Mouse (Mus musculus) inflammation-experienced regulatory T-cells, adult 6 months (primary cell): ENCODE measurements around the gene Tef. TPM values are rescaled to one million over a fixed set of nuclear protein-coding genes. Genes with fewer than 3 reads are reported as not detected.
A peak's percentile ranks its signal among the peaks of the same experiment; 100 is the strongest.

Source experiments
- ATAC-seq: one replicate; pipeline ENCODE4 v1.8.0; 2017
- polyA plus RNA-seq, 3 experiments: library from polyadenylated mRNA; unstranded; fragments of 100-300 nt; shearing (Covaris generic); gene quantifications; one replicate each; pipeline ENCODE4 v1.2.1; 2017

Gene Tef
- polyA plus RNA-seq, 3 experiments from 2014 or later, result 2.3 to 14.0 (median 8.8) TPM

DNA sequence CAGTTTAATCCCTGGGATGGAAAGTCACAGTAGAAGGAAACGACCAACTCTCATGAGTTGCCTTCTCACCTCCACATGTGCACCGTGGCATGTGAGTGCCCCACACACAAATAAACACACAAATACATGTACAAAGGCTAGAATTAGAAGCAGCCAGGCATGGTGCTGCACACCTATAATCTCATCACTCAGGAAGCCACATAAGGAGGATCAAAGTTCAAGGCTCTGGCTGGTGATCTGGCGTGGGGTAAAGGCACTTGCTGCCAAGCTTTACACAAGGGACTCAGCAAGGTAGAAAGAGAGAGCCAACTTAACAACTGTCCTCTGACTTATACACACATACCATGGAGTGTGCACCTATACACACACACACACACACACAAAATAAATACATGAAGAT, 1.8 kb upstream of the Tef start:
- ATAC-seq, result no peak

DNA sequence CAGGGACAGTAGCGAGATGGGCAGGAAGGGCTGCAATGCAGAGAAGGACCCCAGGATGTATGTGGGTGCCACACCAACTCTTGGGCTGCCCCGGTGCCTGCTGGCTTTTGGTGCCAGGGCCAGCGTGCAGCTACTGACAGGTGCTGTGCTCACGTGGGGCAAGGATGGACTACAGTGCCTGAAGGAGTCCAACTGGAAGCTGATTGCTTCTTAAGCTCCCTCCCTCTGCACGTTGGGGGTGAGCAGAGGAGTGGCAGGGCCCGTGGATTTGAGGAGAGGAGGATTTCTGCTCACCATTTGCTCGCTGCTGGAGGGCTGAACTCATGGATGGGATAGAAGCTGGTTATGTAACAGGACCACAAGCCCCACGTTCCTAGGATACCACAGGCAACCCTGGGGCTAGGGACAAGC, 725 bp downstream of the Tef start:
- peak; percentile 9 for ATAC-seq

DNA sequence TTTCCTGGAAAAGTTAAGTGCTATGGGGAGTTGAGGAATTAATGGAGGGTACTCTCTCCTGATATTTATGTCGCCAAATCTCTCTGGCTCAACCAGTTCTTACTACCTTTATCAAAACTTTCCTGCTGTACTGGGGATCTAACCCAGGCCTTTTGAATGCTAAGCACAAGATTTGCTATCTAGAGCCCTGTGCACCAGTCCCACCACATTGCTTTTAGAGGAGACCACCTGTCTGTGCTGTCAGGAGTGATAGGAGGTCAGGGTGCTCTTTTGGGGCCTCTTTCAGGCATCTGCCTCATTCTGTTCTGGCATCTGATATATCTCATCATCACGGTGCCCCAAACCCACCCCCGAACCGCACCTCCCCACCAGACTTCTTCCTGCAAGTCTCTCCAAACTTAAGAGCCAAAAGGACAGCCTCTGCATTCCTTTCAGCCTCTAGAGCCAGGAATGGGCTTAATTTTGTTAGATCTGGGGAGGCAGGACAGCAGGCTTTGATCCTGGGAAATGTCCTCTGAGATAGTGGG, 1.3 kb downstream of the Tef start:
- no peak for ATAC-seq

DNA sequence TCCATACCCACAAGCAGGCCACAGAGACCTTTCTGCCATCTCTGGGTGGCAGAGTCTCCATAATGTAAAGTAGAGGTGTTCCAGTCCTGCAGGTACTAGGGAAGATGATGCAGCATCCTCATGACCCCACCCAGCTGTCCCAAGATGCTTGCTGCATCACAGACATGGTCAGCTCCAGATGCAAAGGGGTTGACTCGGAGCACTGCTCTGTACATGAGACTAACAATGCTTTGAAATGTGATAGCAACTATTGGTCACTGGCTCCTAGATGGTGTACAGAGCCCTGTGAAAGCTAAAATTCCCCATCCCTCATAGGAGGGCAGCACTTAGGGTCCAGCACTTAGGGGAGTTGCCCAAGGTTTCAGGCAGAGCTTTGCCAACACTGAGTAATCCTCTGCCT, 2.0 kb downstream of the Tef start:
- ATAC-seq, result no peak

DNA sequence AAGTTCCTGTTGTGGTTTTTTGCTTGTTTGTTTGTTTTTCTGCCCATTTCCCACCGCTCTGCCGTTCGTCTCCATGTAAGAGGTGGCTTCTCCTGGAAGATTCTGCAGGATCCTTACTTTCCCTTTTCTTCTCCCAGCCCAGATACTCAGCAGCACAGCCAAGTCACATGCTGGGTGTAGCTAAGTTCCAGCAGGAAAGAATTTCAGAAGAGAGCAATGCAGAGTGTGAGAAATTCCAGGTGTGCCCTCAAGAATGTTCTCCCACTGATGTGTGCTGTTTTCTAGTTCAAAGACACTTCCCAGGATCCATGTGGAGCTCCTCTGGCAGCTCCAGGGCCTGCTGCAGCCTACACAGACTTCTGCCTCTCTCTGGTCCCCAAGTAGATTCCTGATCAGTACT, 2.7 kb downstream of the Tef start:
- no peak for ATAC-seq

DNA sequence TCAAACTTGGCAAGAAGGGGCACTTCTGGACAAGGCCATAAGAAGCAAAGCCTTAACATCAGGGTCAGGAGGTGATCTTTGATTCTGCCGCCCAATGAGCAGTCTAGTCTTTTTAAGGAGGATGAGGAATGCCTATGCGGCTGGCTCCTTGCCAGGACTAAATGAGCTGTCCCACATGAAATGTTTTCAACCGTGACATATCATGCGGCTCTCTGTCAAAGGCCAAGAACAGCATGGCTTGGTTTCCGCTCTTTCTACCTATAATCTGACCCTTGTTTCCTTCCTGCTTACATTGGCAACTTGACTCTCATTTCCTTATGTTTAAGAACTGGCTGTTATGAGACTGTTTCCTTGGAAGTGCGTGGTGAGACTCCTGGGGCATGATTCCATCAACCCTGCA, 3.4 kb downstream of the Tef start:
- no peak for ATAC-seq

DNA sequence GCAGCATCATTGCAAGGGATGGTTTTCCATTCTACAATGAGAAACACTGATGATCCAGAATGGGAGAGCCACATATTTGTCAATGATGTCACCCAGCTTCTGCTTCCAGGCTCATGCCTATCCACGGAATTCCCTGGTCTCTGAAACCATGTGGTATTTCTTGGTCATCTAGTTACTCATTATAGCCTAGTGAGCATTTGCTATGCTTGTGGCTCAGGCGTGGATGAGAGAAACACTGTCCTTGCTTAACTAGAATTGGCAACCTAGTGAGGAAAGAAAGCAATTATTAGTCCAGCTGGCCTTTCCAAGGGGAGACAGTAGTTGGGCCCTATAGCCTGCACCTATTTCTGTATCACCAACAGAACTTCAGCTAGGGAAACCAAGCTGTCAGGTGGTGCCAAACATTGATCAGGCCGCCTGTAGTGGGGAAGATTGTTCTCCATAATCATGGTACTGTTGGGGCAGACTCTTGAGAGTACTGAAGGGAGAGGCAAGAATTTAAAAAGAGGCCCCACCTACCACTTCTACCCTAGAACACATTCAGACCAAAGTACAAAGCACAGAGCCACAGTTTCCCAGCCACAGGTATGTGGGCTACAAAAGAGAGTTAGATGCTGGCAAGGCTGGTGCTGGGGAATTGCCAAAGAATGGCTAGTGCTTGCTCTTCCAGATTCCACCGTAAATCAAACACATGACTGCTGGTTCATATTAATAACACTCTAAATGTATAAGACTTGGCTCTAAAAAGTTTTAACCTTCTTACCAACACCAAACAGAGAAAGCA, 4.6 kb downstream of the Tef start:
- no peak for ATAC-seq

DNA sequence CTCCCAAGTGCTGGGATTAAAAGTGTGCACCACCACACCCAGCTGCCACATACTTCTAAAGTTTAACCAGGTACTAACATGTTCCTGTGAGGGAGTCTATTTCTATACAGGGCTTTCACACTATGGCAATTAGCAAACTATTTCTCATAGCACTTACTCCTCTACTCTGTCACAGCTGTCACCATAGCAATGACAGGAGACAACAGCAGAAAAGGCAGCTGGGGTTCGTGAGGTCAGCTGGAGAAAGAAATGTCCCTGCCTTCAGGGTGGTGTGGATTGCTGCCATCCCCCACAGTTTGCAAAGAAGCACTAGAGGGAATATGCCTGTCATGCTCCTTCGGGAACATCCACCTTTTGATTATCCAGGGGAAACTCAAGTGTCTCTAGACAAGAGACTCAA, 6.6 kb downstream of the Tef start:
- ATAC-seq, result no peak

DNA sequence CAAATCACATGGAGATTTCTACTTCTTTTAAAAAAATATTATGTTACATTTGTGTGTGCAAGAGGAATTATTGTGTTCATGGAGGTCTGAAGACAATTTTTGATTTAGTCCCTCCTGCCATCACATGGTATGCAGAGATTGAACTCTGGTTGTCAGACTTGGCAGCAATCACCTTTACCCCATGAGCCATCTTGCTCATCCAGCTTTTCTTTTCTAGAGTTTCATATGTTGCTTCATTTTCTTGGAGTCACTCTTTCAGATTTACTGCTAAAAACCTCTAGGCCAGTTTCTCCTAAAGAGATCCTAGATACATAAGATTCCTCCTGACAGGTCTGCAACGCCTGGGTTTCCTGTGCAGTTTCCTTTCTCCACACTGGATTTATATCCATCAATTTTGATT, 7.3 kb downstream of the Tef start:
- no peak for ATAC-seq

DNA sequence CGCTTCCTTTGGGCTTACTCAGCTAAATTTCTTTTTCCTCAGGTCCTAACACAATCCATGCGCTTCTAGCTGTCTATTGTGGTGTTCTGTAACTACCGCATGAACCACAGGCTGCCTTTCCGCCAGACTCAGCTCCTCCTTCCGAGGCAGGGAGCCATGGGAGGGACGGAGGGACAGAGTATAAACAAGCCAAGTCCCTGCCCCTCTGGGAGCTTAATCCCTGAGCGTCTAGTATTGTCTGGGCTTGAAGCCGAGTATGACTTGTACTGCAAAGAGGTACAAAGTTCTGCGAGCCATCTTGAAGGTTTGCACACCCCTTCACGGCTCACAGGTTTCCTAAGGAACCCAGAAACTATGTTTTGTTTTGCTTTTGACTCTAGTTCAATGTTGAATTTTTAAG, 7.9 kb downstream of the Tef start:
- ATAC-seq, result peak; percentile 6

DNA sequence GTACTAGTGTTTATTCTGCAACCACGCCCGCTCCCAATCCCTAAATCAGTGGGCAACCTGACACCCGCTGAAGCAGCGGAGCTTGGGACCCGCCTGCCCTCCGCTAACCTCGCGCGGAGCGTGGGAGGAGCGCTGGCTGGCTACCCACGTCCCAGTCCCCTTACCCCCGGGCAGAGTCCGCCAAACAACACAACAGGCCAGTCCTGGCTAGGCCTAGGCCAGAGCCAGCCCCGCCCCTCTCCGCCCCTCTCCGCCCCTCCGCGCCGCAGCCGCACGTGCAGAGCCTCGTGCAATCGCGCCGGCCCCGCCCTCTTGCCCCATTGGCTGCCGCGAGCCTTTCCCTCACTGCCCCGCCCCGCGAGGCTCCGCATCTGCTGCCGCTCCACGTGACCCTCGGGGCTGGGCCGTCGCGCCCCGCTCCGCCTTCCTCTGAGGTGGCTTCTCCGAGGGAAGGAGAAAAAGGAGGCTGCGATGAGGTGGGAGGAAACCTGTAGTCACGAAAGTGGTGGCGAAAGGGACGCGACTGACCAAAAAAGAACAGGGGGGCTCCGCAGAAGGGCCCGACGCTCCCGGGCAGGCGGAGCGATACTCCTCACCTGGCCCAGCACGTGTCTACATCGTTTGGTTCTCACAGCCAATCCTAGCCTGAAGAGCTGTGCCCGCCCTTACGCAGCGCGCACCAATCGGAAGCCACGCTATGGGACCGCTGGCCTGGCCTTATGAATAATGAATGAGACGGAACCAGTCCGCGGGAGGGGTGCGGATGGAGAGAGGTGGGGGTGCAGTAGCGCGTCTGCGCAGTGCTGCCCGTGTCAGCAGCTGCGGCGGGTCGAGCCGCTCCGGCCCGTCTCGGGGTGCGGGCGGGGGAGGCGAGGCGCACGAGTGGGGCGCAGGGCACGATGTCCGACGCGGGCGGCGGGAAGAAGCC, 8.7 kb downstream of the Tef start:
- peak; percentile 96 for ATAC-seq

DNA sequence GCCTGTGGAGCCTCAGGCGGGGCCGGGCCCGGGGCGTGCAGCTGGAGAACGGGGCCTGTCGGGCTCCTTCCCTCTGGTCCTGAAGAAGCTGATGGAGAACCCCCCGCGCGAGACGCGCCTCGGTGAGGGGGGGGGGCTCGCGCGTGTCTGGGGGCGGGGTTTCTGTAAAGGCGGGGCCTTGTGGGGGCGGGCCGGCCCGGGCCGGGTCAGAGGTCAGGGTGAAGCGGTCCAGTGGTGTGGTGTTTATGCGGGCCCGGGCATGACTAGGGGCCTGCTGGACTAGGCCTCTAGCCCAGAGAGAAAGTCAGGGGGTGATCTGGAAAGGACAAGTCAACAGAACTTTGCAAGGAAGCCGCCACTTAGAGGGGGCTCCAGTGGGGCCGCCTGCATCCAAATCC, 9.4 kb downstream of the Tef start:
- ATAC-seq, result peak; percentile 4

DNA sequence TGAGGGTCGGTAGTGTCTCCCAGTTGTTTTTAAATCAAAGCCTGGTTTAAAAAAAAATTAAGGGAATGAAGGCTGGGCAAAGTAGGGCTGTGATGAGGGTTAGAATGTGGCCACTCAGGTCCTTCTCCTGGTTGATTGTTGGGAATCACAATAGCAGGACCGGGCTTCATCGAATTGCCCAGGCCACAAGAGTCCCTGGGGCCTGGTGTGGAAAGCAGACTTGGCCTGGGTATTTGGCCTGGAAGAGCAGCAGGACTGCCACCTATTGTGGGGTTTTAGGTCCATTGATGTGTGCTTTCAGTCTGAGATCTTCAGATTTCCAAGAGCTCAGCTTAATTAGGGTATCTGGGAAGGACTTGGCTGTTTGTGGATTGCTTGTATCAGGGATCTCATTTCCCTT, 10.1 kb downstream of the Tef start:
- no peak for ATAC-seq

DNA sequence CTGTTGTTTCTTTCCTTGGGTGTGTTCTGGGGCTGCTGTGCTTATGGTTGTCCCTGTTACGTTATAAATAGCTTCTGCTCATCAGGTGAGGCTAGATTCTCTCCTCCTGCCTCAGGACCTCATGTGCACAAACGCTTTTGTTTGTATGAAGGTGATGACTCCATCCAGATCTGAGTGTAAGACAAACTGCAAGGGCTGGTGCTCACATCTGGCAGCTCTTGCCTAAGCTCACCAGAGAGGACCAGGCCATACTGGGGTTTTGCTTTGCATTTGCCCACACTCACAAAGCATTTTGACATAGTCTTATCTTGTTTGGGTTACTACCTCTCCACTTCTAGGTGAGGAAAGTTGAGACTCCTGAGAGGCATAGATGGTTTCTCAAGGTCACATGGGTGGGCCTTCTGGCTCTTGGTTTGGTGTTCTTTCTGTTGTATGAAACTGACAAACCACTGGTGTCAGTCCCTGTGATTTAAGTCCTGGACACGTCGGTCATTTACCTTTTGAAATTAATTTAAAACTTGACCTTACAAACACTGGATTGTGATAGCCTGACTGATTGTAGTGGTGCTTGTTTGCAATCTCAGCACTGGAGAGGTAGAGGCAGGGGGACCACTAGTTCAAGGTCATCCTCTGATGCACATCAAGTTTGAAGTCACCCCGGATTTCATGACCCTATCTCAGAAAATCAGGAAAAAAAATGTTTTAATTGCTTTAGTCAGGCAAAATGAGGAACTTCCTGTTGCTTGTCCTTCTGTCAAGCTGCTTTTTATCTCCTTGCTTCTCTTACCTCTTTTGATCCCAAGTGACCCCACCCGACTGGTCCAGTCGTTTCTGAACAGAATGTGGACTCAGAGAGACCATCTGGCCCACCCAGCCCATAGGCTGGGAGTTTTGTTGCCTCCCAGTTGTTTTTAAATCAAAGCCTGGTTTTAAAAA, 10.7 kb downstream of the Tef start:
- no peak for ATAC-seq

DNA sequence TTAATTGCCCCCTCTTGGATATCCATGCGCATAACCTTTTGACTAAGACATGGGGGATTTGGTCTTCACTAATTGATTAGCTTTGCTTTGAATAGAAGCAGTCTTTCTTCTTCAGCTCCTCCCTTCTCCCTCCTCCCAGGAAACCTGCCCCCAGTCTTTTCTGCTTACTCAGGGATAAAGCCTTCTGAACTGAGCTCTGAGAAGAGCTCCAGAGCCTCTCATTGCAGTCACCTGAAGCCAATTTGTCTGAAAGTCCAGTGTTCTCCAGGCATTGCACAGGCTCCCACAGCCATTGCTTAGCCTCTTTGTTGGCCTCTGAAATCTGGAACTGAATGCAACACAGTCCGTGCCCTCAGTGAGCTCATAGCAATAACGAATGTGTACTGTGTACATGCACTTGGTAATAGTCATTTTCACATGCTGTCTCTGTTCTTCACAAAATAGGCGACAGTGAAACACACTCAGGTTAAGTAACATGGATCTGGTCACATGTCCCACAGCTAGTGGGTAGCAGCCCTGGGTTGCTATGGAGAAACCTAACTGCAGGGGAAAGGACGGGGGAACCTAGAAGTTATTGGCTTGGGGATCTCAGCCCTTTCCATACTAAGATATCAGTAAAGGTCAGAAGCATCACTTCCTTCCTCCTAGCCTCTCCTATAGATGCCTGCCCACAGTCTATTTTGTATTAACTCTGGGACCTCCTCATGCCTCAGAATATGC, 11.9 kb downstream of the Tef start:
- no peak for ATAC-seq

DNA sequence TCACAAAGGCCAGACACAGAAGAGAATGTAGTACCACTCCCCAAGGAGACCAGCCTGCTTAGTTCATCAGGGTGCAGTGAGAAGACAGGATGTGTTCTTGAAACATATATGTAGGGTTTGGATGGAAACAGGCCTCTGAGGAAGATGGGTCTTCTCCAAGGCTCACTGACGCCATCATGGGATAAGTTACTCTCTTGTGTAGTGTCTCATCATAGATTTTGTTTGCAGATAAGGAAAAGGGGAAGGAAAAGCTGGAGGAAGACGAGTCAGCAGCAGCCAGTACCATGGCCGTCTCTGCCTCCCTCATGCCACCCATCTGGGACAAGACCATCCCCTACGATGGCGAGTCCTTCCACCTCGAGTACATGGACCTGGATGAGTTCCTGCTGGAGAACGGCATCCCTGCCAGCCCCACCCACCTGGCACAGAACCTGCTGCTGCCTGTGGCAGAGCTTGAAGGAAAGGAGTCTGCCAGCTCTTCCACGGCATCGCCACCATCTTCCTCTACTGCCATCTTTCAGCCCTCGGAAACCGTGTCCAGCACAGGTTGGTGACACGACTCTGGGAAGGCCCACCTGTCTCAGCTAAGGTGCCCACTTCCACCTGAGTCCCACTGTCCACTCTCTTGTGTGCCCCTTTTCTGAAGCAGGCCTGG, 12.6 kb downstream of the Tef start:
- ATAC-seq, result no peak

DNA sequence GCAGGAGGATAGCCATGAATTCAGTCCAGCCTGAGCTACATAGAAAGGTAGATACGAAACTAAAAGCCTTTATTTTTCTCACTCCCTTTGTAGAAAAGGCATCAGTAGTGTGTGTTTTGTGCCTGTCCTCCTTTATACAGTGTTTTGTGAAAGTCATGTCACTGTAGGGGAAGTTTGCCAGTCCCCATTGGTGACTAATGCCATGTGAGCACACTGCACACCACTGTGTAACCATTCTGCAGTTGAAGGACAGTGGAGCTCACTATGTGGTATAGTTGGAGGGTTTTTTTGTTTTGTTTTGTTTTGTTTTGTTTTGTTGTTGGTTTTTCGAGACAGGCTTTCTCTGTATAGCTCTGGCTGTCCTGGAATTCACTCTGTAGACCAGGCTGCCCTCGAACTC, 16.2 kb downstream of the Tef start:
- no peak for ATAC-seq

DNA sequence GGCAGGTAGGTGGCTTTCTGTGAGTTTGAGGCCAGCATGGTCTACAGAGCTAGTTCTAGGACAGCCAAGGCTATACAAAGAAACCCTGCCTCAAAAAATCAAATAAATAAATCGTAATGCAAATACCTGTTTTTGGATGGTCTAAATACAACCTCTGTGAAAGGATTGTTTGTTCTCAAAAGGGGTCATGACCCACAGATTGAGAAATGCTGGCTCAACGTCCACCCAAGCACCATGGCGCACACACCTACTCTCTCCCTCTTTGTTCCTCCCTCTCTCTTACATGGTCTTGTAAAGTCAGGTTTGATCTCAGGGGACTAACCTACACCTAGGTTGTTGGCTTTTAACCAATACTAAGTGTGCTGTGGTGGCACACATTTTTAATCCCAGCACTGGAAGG, 20.4 kb downstream of the Tef start:
- no peak for ATAC-seq

DNA sequence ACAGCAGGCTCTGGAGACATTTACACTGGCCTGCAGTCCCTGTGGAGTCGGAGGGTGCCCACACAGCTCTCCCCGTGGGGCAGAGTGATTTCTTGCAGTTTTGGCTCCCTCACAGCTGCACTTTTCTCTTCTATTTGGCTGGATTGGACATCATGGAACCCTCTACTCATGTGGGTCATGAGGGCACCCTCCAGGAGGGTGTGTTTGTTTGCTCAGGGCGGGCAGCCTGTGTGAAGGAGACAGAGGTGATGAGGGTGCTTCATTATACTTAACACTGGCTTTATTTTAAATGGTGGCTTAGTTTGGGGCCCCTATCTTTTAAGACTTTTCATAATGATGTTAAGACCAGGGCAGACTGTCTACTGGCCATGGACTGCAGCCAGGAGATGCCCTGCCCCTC, 22.6 kb downstream of the Tef start:
- ATAC-seq, result no peak

DNA sequence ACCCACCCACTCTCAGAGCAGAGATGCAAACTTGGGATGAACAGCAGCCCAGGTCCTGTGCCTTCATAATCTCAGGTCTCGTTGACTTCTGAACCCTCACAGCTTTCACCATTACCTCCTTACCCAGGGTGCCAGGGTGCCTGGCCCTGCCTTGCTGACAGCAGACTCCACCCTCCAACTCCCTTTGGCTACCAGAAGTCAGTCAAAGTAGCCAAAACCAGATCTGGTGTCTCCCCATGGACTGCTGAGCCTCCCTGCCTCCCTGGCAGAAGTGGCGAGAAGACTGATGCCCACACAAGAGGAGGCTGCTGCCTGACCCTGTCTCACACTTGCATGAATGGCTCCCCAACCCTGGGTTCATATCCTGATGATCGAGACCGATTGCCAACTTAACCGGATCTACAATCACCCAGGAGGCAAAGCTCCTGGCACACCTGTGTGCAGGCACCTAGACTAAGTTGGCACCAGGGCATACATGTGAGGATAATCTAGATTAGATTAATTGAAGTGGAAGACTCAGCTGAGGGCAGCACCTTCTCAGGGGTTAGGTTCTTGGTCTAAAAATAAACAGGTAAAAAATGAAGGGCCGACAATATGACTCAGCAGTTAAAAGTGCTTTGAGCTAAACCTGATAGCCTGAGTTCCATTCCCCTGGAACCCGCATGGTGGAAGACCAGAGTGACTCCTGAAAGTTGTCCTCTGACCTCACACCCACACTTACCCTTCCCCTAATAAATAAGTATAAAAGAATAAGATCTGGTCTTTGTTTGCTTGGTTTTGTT, 26.4 kb downstream of the Tef start:
- no peak for ATAC-seq

DNA sequence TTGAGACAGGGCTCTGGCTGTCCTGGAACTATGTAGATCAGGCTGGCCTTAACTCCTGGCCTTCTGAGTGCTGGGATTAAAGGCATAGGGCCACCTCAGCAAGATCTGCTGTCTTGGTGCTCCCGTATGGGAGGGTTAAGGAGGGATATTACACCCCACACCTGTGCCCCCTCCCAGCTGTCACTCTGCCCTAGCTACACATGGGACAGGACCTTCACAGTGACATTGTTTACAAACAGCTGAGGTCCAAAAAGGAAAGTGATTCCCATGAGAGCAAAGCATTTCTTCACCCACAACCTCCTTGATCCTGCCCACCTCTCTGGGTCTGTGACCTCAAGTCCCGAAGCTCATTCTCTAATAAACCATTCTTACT, 27.0 kb downstream of the Tef start:
- no peak for ATAC-seq
